ENCODE assay signal across 25 mouse cellular contexts in the genomic region with DNA sequence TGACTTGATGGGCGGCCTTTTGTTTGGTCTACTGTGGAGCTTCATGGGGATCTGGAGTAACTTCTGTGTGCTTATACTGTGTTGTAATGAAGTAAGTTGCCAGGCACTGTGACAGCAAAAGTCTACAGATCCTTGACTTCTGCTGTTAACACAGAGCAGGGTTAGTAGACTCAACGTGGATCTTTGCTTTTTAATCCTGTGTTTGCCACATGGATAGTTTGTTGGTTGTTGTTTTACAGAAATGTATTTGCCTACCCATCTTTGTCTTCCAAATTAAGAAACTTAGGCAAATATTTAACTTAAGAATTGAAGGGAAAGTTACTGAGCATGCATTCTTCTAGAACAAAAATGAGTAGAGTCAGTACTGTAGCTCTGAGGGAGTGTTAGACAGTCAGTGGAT. TPM values are rescaled to one million over a fixed set of nuclear protein-coding genes. Genes with fewer than 3 reads are reported as not detected.
DNase-seq lines count a peak whose midpoint lies in the region; ATAC-seq lines count a peak whose summit lies in the region.
"Had no signal": no experiment of that assay in that cellular context is flagged by ENCODE, and none has a peak within 500 bp of the region (broad histone marks: within the 10 kb centered on the region; RNA-seq: fewer than 3 reads in every experiment).

No protein-coding gene starts in this region.

- 92% methylated on average over 2 of the region's 2 CpGs for WGBS in kidney, embryonic 16.5 days
- 83% methylated on average over 2 of the region's 2 CpGs for WGBS in kidney, embryonic 14.5 days

- no peak overlapping the region for H3K9ac ChIP-seq in kidney, embryonic 16.5 days (replicated peaks; ENCODE audit: low read length)
- H3K9ac ChIP-seq in kidney, embryonic 14.5 days (ENCODE audit: low read depth, low read length), result no peak overlapping the region
- H3K9ac ChIP-seq: embryonic facial prominence, embryonic 12.5 days; forebrain, embryonic 13.5 days had no signal

- H3K4me1 ChIP-seq in kidney, embryonic 16.5 days (ENCODE audit: insufficient read depth, low read length), result no peaks in the 10 kb centered on the region
- no peaks in the 10 kb centered on the region for H3K4me1 ChIP-seq in kidney, embryonic 14.5 days (ENCODE audit: control insufficient read depth, insufficient read depth, low read length)
- H3K4me1 ChIP-seq: embryonic facial prominence, embryonic 10.5 days; embryonic facial prominence, embryonic 12.5 days; forebrain, embryonic 13.5 days had no signal

- H3K4me3 ChIP-seq in kidney, embryonic 16.5 days (ENCODE audit: low read length), result no peak overlapping the region
- H3K4me3 ChIP-seq in kidney, embryonic 14.5 days (ENCODE audit: low read length), result no peak overlapping the region
- H3K4me3 ChIP-seq: embryonic facial prominence, embryonic 10.5 days; embryonic facial prominence, embryonic 12.5 days; forebrain, embryonic 13.5 days had no signal

- peak; percentile 36 for DNase-seq in kidney, adult 11 months
- DNase-seq in kidney, postnatal 25 days, result no peak
- DNase-seq in kidney, adult 8-10 months, result peak; percentile 46 to 76
- no peak for DNase-seq in kidney, postnatal 10 days
- no peak for DNase-seq in kidney, postnatal 4 days
- DNase-seq in kidney, postnatal 36 days, result peak; percentile 27 to 58
- DNase-seq: adrenal gland, adult 8-10 months; adrenal gland, postnatal 14 days; adrenal gland, postnatal 36 days; B cell, adult 2 months; cerebellum, adult 11-12 months; cerebellum, adult 2 months; cerebellum, adult 9-10 months; cerebellum, postnatal 10 days; cerebellum, postnatal 25 days had no signal

- no peak for ATAC-seq in kidney, embryonic 16.5 days (ENCODE audit: low FRiP score, low TSS enrichment)
- no peak for ATAC-seq in kidney, embryonic 14.5 days (ENCODE audit: low FRiP score, low TSS enrichment)
- ATAC-seq: activated CD4-positive, CD25-positive, alpha-beta regulatory T cell, adult 4 months; CD4-positive, CD25-positive, alpha-beta regulatory T cell, adult 4 months; forebrain, embryonic 13.5 days; Patski had no signal

- H3K27me3 ChIP-seq in kidney, embryonic 16.5 days (ENCODE audit: insufficient read depth, low read length), result no peaks in the 10 kb centered on the region
- H3K27me3 ChIP-seq in kidney, embryonic 14.5 days (ENCODE audit: control insufficient read depth, insufficient read depth, low read length), result no peaks in the 10 kb centered on the region
- H3K27me3 ChIP-seq: CH12.LX; embryonic facial prominence, embryonic 12.5 days; forebrain, embryonic 13.5 days; Patski had no signal

- no peak overlapping the region for H3K4me2 ChIP-seq in kidney, embryonic 16.5 days (replicated peaks; ENCODE audit: low read depth, low read length)
- H3K4me2 ChIP-seq in kidney, embryonic 14.5 days (replicated peaks; ENCODE audit: low read depth, low read length), result no peak overlapping the region
- H3K4me2 ChIP-seq: embryonic facial prominence, embryonic 12.5 days; forebrain, embryonic 13.5 days had no signal

- no peaks in the 10 kb centered on the region for H3K9me3 ChIP-seq in kidney, embryonic 16.5 days (ENCODE audit: low read length)
- H3K9me3 ChIP-seq in kidney, embryonic 14.5 days (ENCODE audit: control insufficient read depth, low read length), result no peaks in the 10 kb centered on the region
- H3K9me3 ChIP-seq: embryonic facial prominence, embryonic 10.5 days; embryonic facial prominence, embryonic 12.5 days; forebrain, embryonic 13.5 days; G1E had no signal

- peak overlapping the region; percentile 66; the same call in 1 of the 2 replicates for H3K27ac ChIP-seq in kidney, embryonic 16.5 days (ENCODE audit: low read length)
- H3K27ac ChIP-seq in kidney, embryonic 14.5 days (ENCODE audit: low read depth, low read length), result no peak overlapping the region
- H3K27ac ChIP-seq: embryonic facial prominence, embryonic 10.5 days; embryonic facial prominence, embryonic 12.5 days; forebrain, embryonic 13.5 days had no signal

- H3K36me3 ChIP-seq in kidney, embryonic 16.5 days (ENCODE audit: insufficient read depth, low read length), result peaks cover 77% of the 10 kb centered on the region
- peaks cover 68% of the 10 kb centered on the region for H3K36me3 ChIP-seq in kidney, embryonic 14.5 days (ENCODE audit: control insufficient read depth, insufficient read depth, low read length)

RNA-seq across cellular contexts. Expression of gene Secisbp2, which starts 12.1 kb away (rescaled TPM):
- 32.9 and 37.1 TPM in 2 replicates for polyA plus RNA-seq in kidney, embryonic 16.5 days (2015; fragmentation: Nextera tagmentation; extraction: Ambion mirVana)
- polyA plus RNA-seq in kidney, embryonic 14.5 days (2014; fragmentation: Nextera tagmentation; extraction: Ambion mirVana), result 32.1 and 38.5 TPM in 2 replicates

RNA-seq across cellular contexts. Expression of gene Cks2, which starts 18.5 kb away (rescaled TPM):
- 348 and 370 TPM in 2 replicates for polyA plus RNA-seq in kidney, embryonic 16.5 days (2015; fragmentation: Nextera tagmentation; extraction: Ambion mirVana)
- polyA plus RNA-seq in kidney, embryonic 14.5 days (2014; fragmentation: Nextera tagmentation; extraction: Ambion mirVana), result 414 and 561 TPM in 2 replicates

Comparison
In these comparisons a context has a peak if more than half of its experiments do, and no peak if none do; other contexts are left out.
1. DNase-seq: peak in kidney, adult 11 months (single experiment), kidney, adult 8-10 months (2 of 2) and kidney, postnatal 36 days (2 of 2); none in kidney, postnatal 25 days (0 of 2), kidney, postnatal 10 days (single experiment) and kidney, postnatal 4 days (0 of 2).